Mouse (Mus musculus) E14TG2a.4 (cell line): ENCODE data around the gene Ptf1a.

Experiments used
- CTCF ChIP-seq: conservative IDR thresholded peaks from 2 replicates; pipeline ENCODE4 v1.5.1; 2014; ENCODE audit warnings: low read length
- NANOG ChIP-seq: IDR thresholded peaks from 2 replicates; pipeline ENCODE4 v1.6.1; 2014; ENCODE audit warnings: borderline replicate concordance, low read length, mixed read lengths
- POU5F1 ChIP-seq: IDR thresholded peaks from 2 replicates; pipeline ENCODE4 v1.6.1; 2014; ENCODE audit warnings: low read length, borderline replicate concordance

DNA sequence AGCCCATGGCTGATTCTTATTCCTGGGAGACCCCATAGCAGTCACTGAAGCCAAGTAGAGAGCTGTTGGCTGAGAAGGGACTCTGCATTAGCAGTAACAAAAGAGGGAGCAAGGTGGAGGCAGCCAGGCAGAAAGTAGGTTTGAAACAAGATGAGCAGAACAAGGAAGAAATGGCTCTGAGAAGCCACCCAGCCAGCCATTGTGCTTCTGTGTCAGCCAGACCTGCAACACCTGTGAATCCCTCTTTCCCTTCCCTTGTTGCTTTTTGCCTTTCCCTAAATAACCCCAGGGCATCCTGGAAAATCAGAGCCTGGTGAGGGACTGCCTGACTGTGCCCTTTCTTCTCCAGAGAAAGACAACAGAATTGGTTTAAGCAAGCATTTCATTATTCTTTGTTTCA, 23.2 kb upstream of the Ptf1a start:
- TF ChIP-seq CTCF (no peak), POU5F1 (no peak), NANOG (no peak)
